Mouse (Mus musculus) embryo, embryonic 9.5 days (tissue): Measurements from ENCODE around the gene Olfr1225.
"Not testable (repeated sequence)": the region's sequence is repeated elsewhere in the genome, so short reads cannot be mapped to it uniquely, and the experiment has no call there.

ENCODE experiments used
- DNase-seq: peaks from one replicate; pipeline ENCODE4 v3.0.0-alpha.2; 2017; ENCODE audit errors: extremely low spot score

Olfr1225 gene

GRCm38 (mm10) chr2:89174569-89174968 is at the start of gene Olfr1225:
Olfr1225 (minus strand) TSS chr2:89174669.
- DNase-seq = no peak

- DNase-seq = no peak
These were observed 25.5 kb upstream of the Olfr1225 start, which contains the start of gene Olfr1226 for GRCm38 (mm10) chr2:89199948-89200347. Olfr1226 (minus strand) TSS chr2:89200048.

DNA sequence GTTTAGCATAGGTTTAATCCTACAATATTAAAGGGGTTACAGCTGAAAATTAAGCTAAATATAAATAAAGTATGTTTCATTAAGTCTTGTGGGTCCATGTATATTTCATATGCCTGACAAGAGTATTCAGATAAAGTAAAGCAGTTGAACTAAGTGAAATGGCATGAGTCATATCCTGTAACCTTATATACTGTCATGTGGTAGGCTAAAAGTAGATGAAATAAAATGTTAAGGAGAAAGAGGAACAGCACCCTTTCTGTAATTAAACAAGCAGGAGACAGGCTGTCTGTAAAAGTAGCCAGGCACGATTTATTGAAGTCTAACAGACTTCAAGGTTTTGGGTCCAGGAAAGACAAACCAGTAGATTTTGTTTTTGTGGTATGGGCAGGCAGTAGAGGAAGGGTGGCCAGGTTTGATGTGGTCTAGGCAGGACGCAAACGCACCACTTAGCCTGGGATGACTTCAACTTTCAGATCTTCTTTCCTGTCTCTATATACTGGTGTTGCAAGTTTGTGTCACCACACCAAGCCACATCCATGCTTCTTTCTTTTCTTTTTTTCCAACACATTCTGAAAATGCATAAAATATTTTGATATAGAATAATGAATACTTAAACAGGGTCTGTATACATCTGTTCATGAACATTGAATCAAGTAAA is 22.0 kb upstream of the Olfr1225 start:
- DNase-seq = no peak

- DNase-seq = not testable (repeated sequence)
These were observed 9.8 kb downstream of the Olfr1225 start for GRCm38 (mm10) chr2:89164711-89165110.

- DNase-seq = not testable (repeated sequence)
These were observed 10.5 kb downstream of the Olfr1225 start, which contains the start of gene Olfr1224-ps1 for GRCm38 (mm10) chr2:89163991-89164390. Olfr1224-ps1 (minus strand) TSS chr2:89164091.

GRCm38 (mm10) chr2:89151460-89151859 is 23.0 kb downstream of the Olfr1225 start, which contains the start of gene Olfr1223:
Olfr1223 (minus strand) TSS chr2:89151560.
- no peak for DNase-seq

DNA sequence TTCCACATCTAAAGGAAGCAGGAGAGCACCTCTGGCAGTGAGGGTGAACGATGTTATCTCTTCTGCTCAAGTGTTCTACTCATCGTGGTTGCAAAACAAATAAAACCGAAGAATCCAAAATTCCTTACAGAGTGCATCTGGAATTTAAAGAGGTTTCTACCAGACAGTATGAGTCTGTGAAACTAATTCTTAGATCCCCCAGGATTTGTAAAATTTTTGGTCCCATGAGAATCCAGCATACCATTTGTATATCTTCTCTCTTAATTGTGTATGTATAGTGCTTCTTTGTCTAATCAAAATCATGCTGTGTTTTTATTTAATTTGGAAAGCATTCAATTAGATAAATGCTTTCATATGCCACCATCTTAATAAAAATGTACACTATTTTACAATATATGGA is 41.5 kb downstream of the Olfr1225 start, which contains the start of gene Olfr1222:
Gene Olfr1222 (minus strand): TSS at position 101 of the 400 bp plus-strand sequence.
- DNase-seq = no peak
